Mouse (Mus musculus) frontal cortex, adult (tissue): ENCODE results near the gene Fam50a.
A peak's percentile ranks its signal among the peaks of the same experiment; 100 is the strongest.
"Not testable (repeated sequence)": the region's sequence is repeated elsewhere in the genome, so short reads cannot be mapped to it uniquely, and the experiment has no call there.

ENCODE experiments used
- ATAC-seq: cut with Nextera tagmentation; 2 replicates; pipeline ENCODE4 v1.9.2; 2017; ENCODE audit warnings: mild to moderate bottlenecking, moderate library complexity, mixed read lengths; ENCODE audit not compliant: low TSS enrichment

The Fam50a gene

GRCm38 (mm10) chrX:74330166-74330930, 17.5 kb downstream of the Fam50a start:
- ATAC-seq: no peak

DNA sequence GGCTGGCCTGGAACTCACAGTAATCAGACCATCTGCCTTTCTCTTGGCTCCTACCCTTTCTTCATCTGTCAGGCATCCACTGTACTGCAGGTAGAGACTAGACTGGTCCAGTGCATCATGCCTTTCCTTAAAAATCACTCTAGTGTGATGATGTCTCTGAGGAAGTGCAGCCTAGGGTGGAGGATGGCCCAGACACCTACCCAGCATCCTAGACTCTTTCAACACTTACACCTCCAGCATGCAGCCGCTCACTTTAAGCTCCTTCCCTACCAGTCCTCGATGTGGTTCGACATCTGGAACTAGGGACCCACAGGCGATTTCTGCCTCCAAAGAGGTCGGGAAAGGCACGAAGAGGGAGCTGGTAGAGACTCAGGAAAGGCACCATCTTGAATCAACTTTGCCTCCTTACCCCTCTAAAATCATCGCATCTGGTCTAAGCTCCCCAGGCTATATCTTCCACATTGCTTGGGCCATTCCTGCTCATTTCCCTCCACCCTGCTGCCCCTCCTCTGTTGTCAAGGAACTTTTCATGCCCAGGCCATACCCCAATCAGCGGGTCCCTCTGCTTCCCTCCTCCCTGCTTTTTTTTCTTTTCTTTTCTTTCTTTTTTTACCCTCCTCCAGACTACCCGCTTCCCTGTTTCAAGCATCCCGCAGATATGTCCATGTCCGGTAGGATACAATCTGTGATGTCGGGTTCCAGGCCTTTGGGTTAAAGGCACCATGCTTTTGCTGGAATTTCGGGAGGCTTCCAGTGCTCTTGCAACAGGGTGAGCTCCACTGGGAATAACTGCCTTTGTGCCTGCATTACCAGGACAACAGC, 40.0 kb downstream of the Fam50a start:
- peak; percentile 56 for ATAC-seq

DNA sequence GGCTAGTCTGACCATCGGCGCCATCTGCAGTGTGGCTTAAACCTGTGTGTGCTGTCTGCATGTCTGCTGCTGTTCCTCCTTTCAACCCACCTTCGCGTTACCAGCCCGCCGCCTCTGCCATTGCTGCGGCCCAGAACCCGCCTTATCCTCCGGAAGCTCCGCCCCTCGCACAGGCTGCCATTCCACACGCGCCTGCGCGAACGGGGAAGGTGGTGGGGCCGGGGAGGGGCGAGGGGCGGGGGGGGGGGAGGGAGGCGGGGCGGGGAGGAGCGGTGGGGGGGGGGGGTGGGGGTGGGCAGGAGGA, 40.6 kb downstream of the Fam50a start, which contains the start of gene Lage3:
Gene Lage3, minus strand, starts transcription at position 152 of the 304 bp plus-strand sequence.
- peak; percentile 99 for ATAC-seq

DNA sequence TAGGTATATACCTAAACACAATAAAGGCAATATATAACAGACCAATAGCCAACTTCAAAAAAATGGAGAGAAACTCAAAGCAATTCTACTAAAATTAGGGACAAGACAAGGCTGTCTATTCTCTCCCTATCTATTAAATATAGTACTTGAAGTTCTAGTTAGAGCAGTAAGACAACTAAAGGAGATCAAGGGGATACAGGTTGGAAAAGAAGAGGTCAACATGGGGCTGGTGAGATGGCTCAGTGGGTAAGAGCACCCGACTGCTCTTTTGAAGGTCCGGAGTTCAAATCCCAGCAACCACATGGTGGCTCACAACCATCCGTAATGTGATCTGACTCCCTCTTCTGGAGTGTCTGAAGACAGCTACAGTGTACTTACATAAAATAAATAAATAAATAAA, 44.2 kb downstream of the Fam50a start:
- not testable (repeated sequence) for ATAC-seq

DNA sequence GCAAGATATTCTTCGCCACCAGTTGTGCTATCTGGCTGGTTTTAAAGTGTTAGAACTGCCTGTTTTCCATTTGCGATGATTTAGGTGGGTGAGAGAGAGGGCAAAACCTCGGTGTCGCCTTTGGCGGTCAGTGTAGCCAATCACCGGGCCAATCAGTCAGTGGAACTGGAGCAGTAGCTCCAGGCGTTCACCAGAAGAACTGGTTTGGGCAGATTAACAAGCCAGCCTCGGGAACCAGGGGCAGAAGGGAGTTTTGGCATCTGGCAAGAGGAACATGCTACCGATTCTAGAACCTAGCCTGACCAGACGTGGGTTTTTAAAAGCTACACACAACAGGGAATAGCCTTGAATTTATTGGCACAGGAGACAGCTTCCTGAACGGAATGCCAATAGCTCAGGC, 46.3 kb downstream of the Fam50a start:
- ATAC-seq: no peak

- peak; percentile 1; the same call in 1 of the 2 replicates for ATAC-seq
Measured at GRCm38 (mm10) chrX:74367512-74367911, 54.7 kb downstream of the Fam50a start.

DNA sequence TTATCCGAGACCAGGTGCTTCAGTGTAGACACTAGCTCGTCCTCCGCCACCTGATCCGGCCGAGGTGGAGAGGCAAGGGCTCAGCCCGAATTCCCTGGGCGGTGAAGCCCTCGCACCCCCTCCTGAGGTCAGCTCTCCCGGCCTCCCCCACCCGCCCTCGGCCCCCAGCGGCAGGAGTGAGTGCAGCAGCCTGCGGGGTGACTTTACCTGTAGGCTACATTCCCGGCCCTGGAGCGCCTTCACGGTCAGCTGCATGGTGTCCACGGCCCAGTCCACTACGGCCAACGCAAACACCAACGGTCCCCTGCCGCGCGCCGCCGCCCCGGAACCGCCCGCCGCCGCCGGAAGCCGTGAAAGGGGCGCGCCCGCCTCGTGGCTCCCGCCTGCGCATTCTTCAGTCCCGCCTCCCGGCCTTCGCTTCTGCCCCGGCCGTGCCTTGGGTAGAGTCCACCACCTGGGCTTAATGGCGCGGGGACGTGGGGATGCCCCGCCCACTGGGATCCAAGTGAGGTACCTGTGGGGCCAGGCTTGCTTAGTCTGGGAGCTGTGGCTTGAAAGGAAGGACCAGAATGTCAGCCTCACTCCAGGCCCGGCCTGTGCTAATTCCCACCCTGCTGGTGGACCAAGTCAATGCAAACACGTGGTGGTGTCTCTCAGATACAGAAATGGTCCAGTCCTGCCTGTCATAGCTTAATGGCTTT, 55.5 kb downstream of the Fam50a start:
- peak; percentile 72 for ATAC-seq
